Mouse (Mus musculus): ENCODE results near the gene Zbtb3. TPM values are rescaled to one million over a fixed set of nuclear protein-coding genes. Genes with fewer than 3 reads are reported as not detected.

Gene Zbtb3
- total and polyA plus RNA-seq, 3 experiments = 1.2 to 2.5 (median 2.2) TPM

DNA sequence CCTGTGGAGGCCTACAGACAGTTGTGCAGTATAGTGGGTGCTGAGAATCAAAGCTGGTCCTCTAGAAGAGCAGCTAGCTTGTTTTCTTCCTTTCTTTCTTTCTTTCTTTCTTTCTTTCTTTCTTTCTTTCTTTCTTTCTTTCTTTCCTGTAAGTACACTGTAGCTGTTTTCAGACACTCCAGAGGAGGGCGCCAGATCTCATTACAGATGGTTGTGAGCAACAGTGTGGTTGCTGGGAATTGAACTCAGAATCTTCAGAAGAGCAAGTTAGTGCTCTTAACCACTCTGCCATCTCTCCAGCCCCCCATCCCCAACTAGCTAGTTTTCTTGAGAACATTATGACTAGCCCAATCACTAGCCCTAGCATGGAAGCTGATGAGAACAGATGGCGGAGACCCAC is 41.6 kb upstream of the Zbtb3 start:
- Histone ChIP-seq H3K27ac (ENCODE audit: insufficient read depth, low read depth) (no peak overlapping the region), H3K4me3 (replicated peaks in 1 of 3; ENCODE audit: low read depth in 2 of 3, low read length in 2 of 3, poor library complexity in 1 of 3) (no peak overlapping the region), H3K4me1 (ENCODE audit: control insufficient read depth in 1 of 2, insufficient read depth in 2 of 2) (peaks cover 4 to 41% of the 10 kb centered on the region in 2 experiments; a peak in 3 of 4 replicates), H3K9me3 (replicated peaks; ENCODE audit: low read length) (peaks cover 10% of the 10 kb centered on the region), H3K79me2 (replicated peaks; ENCODE audit: control insufficient read depth, extremely low read depth, insufficient read depth, poor library complexity, severe bottlenecking) (peaks cover 68% of the 10 kb centered on the region), H3K36me3 (replicated peaks in 1 of 2; ENCODE audit: control insufficient read depth in 1 of 2, insufficient read depth in 1 of 2, low read length in 1 of 2) (peaks cover 38 to 46% of the 10 kb centered on the region in 2 experiments), H3K27me3 (replicated peaks) (no peaks in the 10 kb centered on the region), H3K4me2 (ENCODE audit: insufficient read depth, low read depth, poor library complexity, severe bottlenecking) (no peak overlapping the region), H3K9ac (ENCODE audit: insufficient read depth, low read depth) (no peak overlapping the region)
- no peak for DNase-seq (ENCODE audit: extremely low read depth)
- in situ Hi-C loops (cut with MboI; ENCODE audit: low pct_ligation_motif_present, low pct_unique_long_range_greater_than_20kb, low sequenced_read_pairs) = no loop called here
- dilution Hi-C loops (cut with MboI; ENCODE audit: extremely low pct_ligation_motif_present, extremely low pct_unique_long_range_greater_than_20kb, low sequenced_read_pairs) = no loop called here
- TF ChIP-seq UBTF (IDR thresholded peaks at IDR 0.05; ENCODE audit: low read depth, low read length) (no peak), CHD1 (IDR thresholded peaks at IDR 0.05; ENCODE audit: low read depth, low read length) (no peak), NRF1 (IDR thresholded peaks at IDR 0.05; ENCODE audit: low read depth, low read length) (no peak), CTCF (conservative IDR thresholded peaks at IDR 0.05 in 1 of 2, IDR thresholded peaks at IDR 0.05 in 1 of 2; ENCODE audit: low read depth in 2 of 2, low read length in 2 of 2) (peak in 1 of 2 experiments; percentile 30; a peak in 1 of 4 replicates), ETS1 (conservative IDR thresholded peaks at IDR 0.05; ENCODE audit: low read depth, low read length) (no peak), SIN3A (IDR thresholded peaks at IDR 0.05; ENCODE audit: low read length) (no peak)

GRCm38 (mm10) chr19:8763276-8763675 is 39.1 kb upstream of the Zbtb3 start:
- in situ Hi-C loops (cut with MboI; ENCODE audit: low pct_ligation_motif_present, low pct_unique_long_range_greater_than_20kb, low sequenced_read_pairs) (no loop called here), dilution Hi-C loops (cut with MboI; ENCODE audit: extremely low pct_ligation_motif_present, extremely low pct_unique_long_range_greater_than_20kb, low sequenced_read_pairs) (no loop called here)
- TF ChIP-seq POLR2A (IDR thresholded peaks at IDR 0.05; ENCODE audit: low read depth, low read length) = no peak
- 0 out of 2 replicates have a peak, but pooled peaks have one; percentile 34 for TF ChIP-seq MAX (IDR thresholded peaks at IDR 0.05; ENCODE audit: low read length)
- TF ChIP-seq EP300 (IDR thresholded peaks at IDR 0.05; ENCODE audit: low read length) = peak; percentile 50; the same call in 1 of the 2 replicates
- no peak for TF ChIP-seq CHD1 (IDR thresholded peaks at IDR 0.05; ENCODE audit: low read depth, low read length)
- TF ChIP-seq MYC (IDR thresholded peaks at IDR 0.05; ENCODE audit: low read depth, low read length) = peak; percentile 73
- Histone ChIP-seq H3K36me3 (replicated peaks in 1 of 2; ENCODE audit: control insufficient read depth in 1 of 2, insufficient read depth in 1 of 2, low read length in 1 of 2) (peaks cover 64 to 70% of the 10 kb centered on the region in 2 experiments), H3K4me1 (ENCODE audit: control insufficient read depth in 1 of 2, insufficient read depth in 2 of 2) (peaks cover 4 to 32% of the 10 kb centered on the region in 2 experiments; a peak in 3 of 4 replicates), H3K4me2 (ENCODE audit: insufficient read depth, low read depth, poor library complexity, severe bottlenecking) (no peak overlapping the region), H3K9me3 (replicated peaks; ENCODE audit: low read length) (peaks cover 11% of the 10 kb centered on the region), H3K9ac (ENCODE audit: insufficient read depth, low read depth) (no peak overlapping the region), H3K79me2 (replicated peaks; ENCODE audit: control insufficient read depth, extremely low read depth, insufficient read depth, poor library complexity, severe bottlenecking) (peaks cover 48% of the 10 kb centered on the region), H3K27ac (ENCODE audit: insufficient read depth, low read depth) (no peak overlapping the region), H3K4me3 (replicated peaks in 1 of 3; ENCODE audit: low read depth in 2 of 3, low read length in 2 of 3, poor library complexity in 1 of 3) (no peak overlapping the region), H3K27me3 (replicated peaks) (no peaks in the 10 kb centered on the region)
- no peak for DNase-seq (ENCODE audit: extremely low read depth)

DNA sequence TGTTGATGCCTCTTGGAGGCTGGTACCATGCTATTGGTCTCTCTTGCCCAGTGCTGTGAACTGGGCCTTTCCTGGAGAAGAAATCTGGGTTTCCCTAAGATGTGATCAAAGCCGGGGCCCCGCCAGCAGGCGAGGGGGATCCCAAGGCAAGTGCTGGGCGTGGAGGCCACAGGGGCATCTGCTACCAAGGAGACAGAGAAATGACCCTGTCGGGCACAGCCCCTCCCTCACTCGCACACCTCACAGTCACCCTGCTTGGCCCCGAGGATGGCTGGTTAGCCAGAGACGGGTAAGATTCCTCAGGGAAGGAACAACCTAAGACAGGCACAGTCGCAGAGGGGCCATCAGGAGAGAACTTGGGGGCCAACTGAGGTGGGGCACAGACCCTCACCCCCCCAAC is 36.8 kb upstream of the Zbtb3 start:
- dilution Hi-C loops (cut with MboI; ENCODE audit: extremely low pct_ligation_motif_present, extremely low pct_unique_long_range_greater_than_20kb, low sequenced_read_pairs) = no loop called here
- H3K9ac ChIP-seq (ENCODE audit: insufficient read depth, low read depth) = no peak overlapping the region
- no peaks in the 10 kb centered on the region for H3K27me3 ChIP-seq (replicated peaks)
- H3K4me2 ChIP-seq (ENCODE audit: insufficient read depth, low read depth, poor library complexity, severe bottlenecking) = no peak overlapping the region
- H3K4me3 ChIP-seq (replicated peaks in 1 of 3; ENCODE audit: low read depth in 2 of 3, low read length in 2 of 3, poor library complexity in 1 of 3) = no peak overlapping the region
- peaks cover 4 to 33% of the 10 kb centered on the region in 2 experiments; a peak in 3 of 4 replicates for H3K4me1 ChIP-seq (ENCODE audit: control insufficient read depth in 1 of 2, insufficient read depth in 2 of 2)
- no peak overlapping the region for H3K27ac ChIP-seq (ENCODE audit: insufficient read depth, low read depth)
- no peak for TF ChIP-seq JUN (IDR thresholded peaks at IDR 0.05; ENCODE audit: insufficient read depth, low read depth, low read length)
- no peak for TF ChIP-seq TCF12 (IDR thresholded peaks at IDR 0.05; ENCODE audit: low read depth, low read length)
- no peak for TF ChIP-seq IRF4 (IDR thresholded peaks at IDR 0.05; ENCODE audit: low read depth, low read length)
- no peak for TF ChIP-seq MEF2A (IDR thresholded peaks at IDR 0.05; ENCODE audit: borderline replicate concordance, low read depth, low read length)
- TF ChIP-seq RAD21 (IDR thresholded peaks at IDR 0.05; ENCODE audit: low read depth, low read length) = no peak
- no peak for TF ChIP-seq RCOR1 (conservative IDR thresholded peaks at IDR 0.05; ENCODE audit: low read depth, low read length)
- TF ChIP-seq ZC3H11A (IDR thresholded peaks at IDR 0.05; ENCODE audit: low read depth, low read length) = no peak
- no peak for TF ChIP-seq E2F4 (IDR thresholded peaks at IDR 0.05; ENCODE audit: insufficient replicate concordance, low read depth, low read length)
- TF ChIP-seq NELFE (IDR thresholded peaks at IDR 0.05; ENCODE audit: low read depth, low read length) = no peak
- no peak for TF ChIP-seq ELF1 (IDR thresholded peaks at IDR 0.05; ENCODE audit: low read depth, low read length)
- no peak for TF ChIP-seq PAX5 (IDR thresholded peaks at IDR 0.05; ENCODE audit: low read length)
- no peak for TF ChIP-seq MAFK (IDR thresholded peaks at IDR 0.05; ENCODE audit: insufficient replicate concordance, low read length)
- no peak for TF ChIP-seq BHLHE40 (IDR thresholded peaks at IDR 0.05; ENCODE audit: low read depth, low read length)
- H3K79me2 ChIP-seq (replicated peaks; ENCODE audit: control insufficient read depth, extremely low read depth, insufficient read depth, poor library complexity, severe bottlenecking) = peaks cover 27% of the 10 kb centered on the region
- in situ Hi-C loops (cut with MboI; ENCODE audit: low pct_ligation_motif_present, low pct_unique_long_range_greater_than_20kb, low sequenced_read_pairs) = no loop called here
- peaks cover 11% of the 10 kb centered on the region for H3K9me3 ChIP-seq (replicated peaks; ENCODE audit: low read length)
- no peak for DNase-seq (ENCODE audit: extremely low read depth)
- H3K36me3 ChIP-seq (replicated peaks in 1 of 2; ENCODE audit: control insufficient read depth in 1 of 2, insufficient read depth in 1 of 2, low read length in 1 of 2) = peaks cover 75 to 92% of the 10 kb centered on the region in 2 experiments
